Mouse (Mus musculus) lung, adult 2 months (tissue): ENCODE data around the gene Cul4b. TPM values are rescaled to one million over a fixed set of nuclear protein-coding genes. Genes with fewer than 3 reads are reported as not detected.
"Not testable (repeated sequence)": the region's sequence is repeated elsewhere in the genome, so short reads cannot be mapped to it uniquely, and the experiment has no call there.

Experiments
- DNase-seq: peaks from one replicate; pipeline ENCODE4 v3.0.0; 2022
- H3K4me1 ChIP-seq: fragments of 200-500 bp; 2 replicates; pipeline ENCODE4 v1.6.1; 2011; ENCODE audit warnings: low read length; ENCODE audit not compliant: control insufficient read depth, insufficient read depth
- H3K4me3 ChIP-seq: fragments of 200-500 bp; replicated peaks from 2 replicates; pipeline ENCODE3; 2011; ENCODE audit warnings: low read depth, mild to moderate bottlenecking, control low read depth, low read length; ENCODE audit errors: extremely low read depth
- CTCF ChIP-seq: fragments of 200-500 bp; IDR thresholded peaks from 2 replicates; pipeline ENCODE4 v1.5.1; 2011; ENCODE audit warnings: mild to moderate bottlenecking, low read length, control low read depth; ENCODE audit not compliant: insufficient read depth
- POLR2A ChIP-seq: fragments of 200-500 bp; IDR thresholded peaks from 2 replicates; pipeline ENCODE4 v1.6.1; 2011; ENCODE audit warnings: low read depth, mild to moderate bottlenecking, control low read depth, low read length, borderline replicate concordance; ENCODE audit errors: extremely low read depth
- WGBS: fragments of 180-500 bp; shearing (Covaris S2); methylation state at CpG from one replicate; pipeline ENCODE4 v1.1.7; 2018; 5-methylcytosine and 5-hydroxymethylcytosine counted together
- polyA plus RNA-seq: library from polyadenylated mRNA; depleted of rRNA; stranded (reverse); fragments of >200 nt; gene quantifications from 2 replicates; pipeline ENCODE4 v1.2.3, GENCODE M21; 2012; rRNA removed

Gene Cul4b
- polyA plus RNA-seq, 1 experiment = 4.1 TPM

DNA sequence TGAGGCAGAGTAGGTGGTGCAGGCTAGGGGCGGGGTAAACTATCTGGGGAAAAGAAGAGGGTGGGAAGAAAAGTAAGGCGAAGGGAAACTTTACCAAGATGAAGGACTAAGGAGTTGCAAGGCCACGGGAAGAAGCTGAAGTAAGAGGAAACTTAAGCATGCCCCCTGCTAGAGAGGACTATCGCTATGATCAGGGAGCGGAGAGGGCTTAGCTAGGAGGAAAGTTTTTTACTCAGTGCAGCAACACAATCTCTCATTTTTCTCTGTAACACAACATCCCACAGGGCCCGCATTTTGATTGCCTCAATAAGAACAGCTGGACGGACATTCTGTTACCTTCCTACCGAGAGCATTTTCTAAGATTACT, 10.8 kb downstream of the Cul4b start:
- Histone ChIP-seq H3K4me3 (peak overlapping the region; percentile 70), H3K4me1 (peaks cover 2% of the 10 kb centered on the region; the same call in 1 of the 2 replicates)
- DNase-seq = no peak
- 28% methylated on average over 8 of the region's 8 CpGs for WGBS
- no peak for TF ChIP-seq CTCF
- TF ChIP-seq POLR2A = no peak

DNA sequence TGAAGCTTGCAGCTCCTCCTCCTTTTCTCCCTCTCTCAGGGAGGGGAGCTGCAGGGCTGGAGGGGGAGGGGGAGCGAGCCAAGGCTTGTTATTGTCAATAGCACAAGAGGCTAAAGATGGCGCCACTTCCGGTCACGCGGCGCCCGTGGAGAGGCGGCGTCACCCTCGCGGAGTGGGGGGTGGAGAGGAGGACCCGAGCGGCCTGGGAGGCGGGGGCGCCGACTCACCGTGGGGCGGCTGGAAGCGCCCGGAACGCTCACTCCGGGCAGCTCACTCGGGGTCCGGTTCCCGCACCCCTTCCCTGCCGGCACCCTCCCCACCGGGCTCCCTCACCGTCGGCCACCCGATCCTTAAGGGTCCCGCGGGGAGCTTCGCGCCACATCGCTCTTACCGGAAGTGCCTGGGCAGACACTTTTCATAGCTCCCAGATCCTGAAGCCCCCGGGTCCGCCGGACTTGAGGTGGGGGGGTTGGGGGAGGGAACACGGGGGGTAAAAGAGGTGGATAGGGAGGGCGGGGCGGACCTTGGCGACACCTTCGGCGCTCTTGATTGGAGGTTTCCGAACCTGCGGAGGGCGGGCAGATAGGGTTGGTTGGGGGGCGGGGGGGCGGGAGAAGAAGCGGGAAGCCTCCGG, 11.3 kb downstream of the Cul4b start:
- WGBS = 22% methylated on average over 47 of the region's 52 CpGs

DNA sequence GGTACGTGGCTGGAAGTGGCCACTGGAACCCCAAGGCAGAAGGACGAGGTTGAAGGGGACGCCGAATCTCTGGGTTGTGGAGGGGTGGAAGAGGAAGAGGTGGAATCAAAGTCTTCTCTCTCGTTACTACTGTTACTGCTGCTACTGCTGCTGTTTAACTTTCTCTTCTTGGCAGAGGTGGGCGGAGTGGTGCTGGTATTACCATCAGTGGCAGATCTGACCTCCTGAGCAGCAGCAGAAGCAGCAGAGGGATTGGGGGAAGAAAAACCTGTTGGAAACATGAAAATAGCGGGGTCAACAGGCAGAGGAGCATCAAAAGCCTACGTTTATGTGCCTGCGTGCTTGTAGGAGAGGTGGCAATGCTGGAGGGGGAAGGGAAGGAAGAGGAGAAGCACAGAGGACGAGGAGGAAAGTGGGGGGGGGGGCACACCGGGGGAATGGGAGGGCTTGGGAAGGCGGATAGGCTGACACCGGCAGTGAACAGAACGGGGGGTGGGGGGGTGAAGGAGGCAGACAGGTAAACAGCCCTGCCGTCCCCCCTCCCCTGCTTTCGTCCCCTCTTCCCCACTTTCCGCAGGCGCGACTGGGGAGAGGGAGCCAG, 12.0 kb downstream of the Cul4b start:
- H3K4me3 ChIP-seq = peak overlapping the region; percentile 68
- DNase-seq = peak; percentile 25
- no peak for TF ChIP-seq CTCF
- no peak for TF ChIP-seq POLR2A
- 26% methylated on average over 15 of the region's 19 CpGs for WGBS
- peaks cover 2% of the 10 kb centered on the region; the same call in 1 of the 2 replicates for H3K4me1 ChIP-seq

More for the DNA sequence above, 11.3 kb downstream of the Cul4b start:
- TF ChIP-seq CTCF = no peak
- TF ChIP-seq POLR2A = peak; percentile 41; the same call in 1 of the 2 replicates
- DNase-seq = peak; percentile 86
- H3K4me1 ChIP-seq = peaks cover 2% of the 10 kb centered on the region; the same call in 1 of the 2 replicates
- peak overlapping the region; percentile 68 for H3K4me3 ChIP-seq

DNA sequence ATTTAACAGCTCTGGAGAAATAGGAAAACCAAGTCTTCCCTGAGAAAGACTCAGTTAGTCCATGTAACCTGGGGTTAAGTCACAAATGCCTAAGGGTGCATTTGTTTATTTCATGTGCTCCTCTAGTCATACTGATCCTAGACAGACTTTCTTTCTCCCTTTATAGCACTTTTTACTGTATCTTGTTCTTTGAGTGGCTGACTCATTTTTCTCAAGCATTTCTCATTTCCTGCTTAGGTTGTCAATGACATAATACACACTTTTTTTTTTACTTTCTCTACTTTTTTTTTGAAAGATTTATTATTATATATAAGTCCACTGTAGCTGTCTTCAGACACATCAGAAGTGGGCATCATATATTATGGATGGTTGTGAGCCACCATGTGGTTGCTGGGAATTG, 22.7 kb downstream of the Cul4b start:
- Histone ChIP-seq H3K4me1 (no peaks in the 10 kb centered on the region), H3K4me3 (no peak overlapping the region)
- TF ChIP-seq POLR2A (no peak), CTCF (no peak)
- no peak for DNase-seq

DNA sequence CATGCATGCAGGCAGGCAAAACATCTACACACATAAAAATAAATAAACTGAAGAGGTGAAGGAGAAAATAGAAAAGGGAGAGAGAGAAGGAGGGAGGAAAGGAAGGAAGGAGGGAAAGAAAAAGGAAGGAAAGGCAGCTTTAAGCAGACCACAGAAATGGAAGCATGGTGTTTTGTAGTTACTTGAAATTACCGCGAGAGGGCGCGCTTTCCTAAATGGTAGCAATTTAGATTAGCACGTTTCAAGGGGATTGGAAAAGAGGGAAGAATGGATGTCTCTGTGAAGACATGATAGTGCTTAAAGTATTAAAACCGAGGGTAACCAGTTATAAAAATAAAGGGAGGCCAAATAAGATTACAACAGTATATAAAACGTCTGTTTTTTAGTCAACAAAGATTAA, 61.4 kb downstream of the Cul4b start:
- Histone ChIP-seq H3K4me3 (no peak overlapping the region), H3K4me1 (no peaks in the 10 kb centered on the region)
- peak; percentile 12 for DNase-seq
- WGBS = 4% methylated on average over 7 of the region's 7 CpGs
- no peak for TF ChIP-seq POLR2A
- TF ChIP-seq CTCF = peak; percentile 20; the same call in 1 of the 2 replicates

DNA sequence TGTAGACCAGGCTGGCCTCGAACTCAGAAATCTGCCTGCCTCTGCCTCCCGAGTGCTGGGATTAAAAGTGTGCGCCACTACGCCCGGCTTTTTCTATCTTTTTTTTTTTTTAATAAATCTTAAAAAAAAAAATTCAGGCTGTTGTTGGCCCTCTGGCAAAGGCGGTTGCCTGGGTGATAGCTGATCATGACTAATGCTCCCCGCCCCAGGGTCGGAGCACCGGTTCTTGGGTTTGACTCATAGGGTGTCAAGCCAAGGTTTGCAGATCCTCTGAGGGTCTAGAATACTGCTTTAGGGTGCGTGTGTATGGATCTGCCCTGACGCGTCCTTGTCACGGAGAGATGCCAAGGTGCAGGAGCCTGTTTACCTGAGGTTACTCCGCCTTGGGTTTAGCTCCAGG, 71.2 kb downstream of the Cul4b start:
- H3K4me3 ChIP-seq = no peak overlapping the region
- DNase-seq = no peak
- TF ChIP-seq POLR2A = no peak
- no peak for TF ChIP-seq CTCF
- WGBS = 83% methylated on average over 14 of the region's 14 CpGs
- no peaks in the 10 kb centered on the region for H3K4me1 ChIP-seq

DNA sequence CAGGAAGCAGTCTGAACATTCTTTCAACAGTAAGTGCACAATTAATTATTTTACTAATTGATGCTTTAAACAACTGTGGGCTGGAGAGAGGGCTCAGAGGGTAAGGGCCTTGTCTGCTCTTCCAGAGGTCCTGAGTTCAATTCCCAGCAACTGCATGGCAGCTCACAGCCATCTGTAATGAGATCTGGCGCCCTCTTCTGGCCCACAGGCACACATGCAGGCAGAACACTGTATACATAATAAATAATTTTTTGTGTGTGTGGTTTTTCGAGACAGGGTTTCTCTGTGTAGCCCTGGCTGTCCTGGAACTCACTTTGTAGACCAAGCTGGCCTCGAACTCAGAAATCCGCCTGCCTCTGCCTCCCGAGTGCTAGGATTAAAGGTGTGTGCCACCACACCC, 73.8 kb downstream of the Cul4b start:
- H3K4me3 ChIP-seq, DNase-seq, H3K4me1 ChIP-seq: not testable (repeated sequence)
- TF ChIP-seq CTCF = peak; percentile 3; the same call in 1 of the 2 replicates
- 69% methylated on average over 5 of the region's 5 CpGs for WGBS

DNA sequence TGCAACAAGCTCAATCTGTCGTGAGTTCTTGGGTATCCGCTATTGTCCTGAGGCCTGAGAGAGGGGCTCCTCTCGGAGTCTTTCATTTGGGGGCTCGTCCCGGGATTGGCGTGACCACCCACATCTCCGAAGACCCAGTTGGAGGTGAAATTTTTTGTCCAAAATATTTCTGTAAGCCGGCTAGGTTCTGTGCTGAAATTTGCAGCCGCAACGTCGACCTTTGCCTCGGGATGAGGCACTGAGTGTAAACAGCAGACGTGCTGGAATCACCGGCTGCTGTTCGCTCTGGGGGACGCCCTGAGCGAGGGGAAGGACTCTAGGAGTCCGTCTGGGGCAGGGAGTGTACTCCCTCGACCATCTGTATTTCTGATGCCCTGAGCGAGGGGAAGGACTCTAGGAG, 90.5 kb downstream of the Cul4b start:
- H3K4me3 ChIP-seq, DNase-seq, H3K4me1 ChIP-seq: not testable (repeated sequence)
- 42% methylated on average over 20 of the region's 20 CpGs for WGBS

Other genes starting within 250 kb of the Cul4b start
- 68.0 and 85.8 TPM in 2 replicates for gene Lamp2, start 119.7 kb downstream of the Cul4b start, polyA plus RNA-seq
- 5.2 and 8.5 TPM in 2 replicates for gene Mcts1, start 24.4 kb upstream of the Cul4b start, polyA plus RNA-seq
- gene C1galt1c1, start 58.9 kb upstream of the Cul4b start, polyA plus RNA-seq = 9.0 and 14.2 TPM in 2 replicates
- gene 6030498E09Rik, start 196.5 kb upstream of the Cul4b start, polyA plus RNA-seq = not detected in 2 replicates